Mouse (Mus musculus) neural tube, embryonic 10.5 days (tissue): Measurements from ENCODE around the gene Tmem213.

Experiments
- DNase-seq: peaks from one replicate; pipeline ENCODE4 v3.0.0-alpha.2; 2017; ENCODE audit warnings: low spot score; ENCODE audit errors: extremely low spot score

The Tmem213 gene

GRCm38 (mm10) chr6:38152305-38152704, 43.2 kb downstream of the Tmem213 start:
- no peak for DNase-seq

GRCm38 (mm10) chr6:38156204-38156603, 47.1 kb downstream of the Tmem213 start:
- DNase-seq, result no peak

- no peak for DNase-seq
Measured at GRCm38 (mm10) chr6:38157925-38158324, 48.9 kb downstream of the Tmem213 start.

GRCm38 (mm10) chr6:38159576-38159975, 50.5 kb downstream of the Tmem213 start:
- DNase-seq, result no peak

- peak; percentile 87 for DNase-seq
Measured at GRCm38 (mm10) chr6:38160102-38160501, 51.0 kb downstream of the Tmem213 start.

- DNase-seq, result no peak
Measured at GRCm38 (mm10) chr6:38160556-38160955, 51.5 kb downstream of the Tmem213 start.

GRCm38 (mm10) chr6:38162825-38163504, 53.9 kb downstream of the Tmem213 start:
- DNase-seq, result peak; percentile 37

GRCm38 (mm10) chr6:38164705-38165104, 55.6 kb downstream of the Tmem213 start:
- no peak for DNase-seq

- DNase-seq, result no peak
Measured at GRCm38 (mm10) chr6:38165385-38165784, 56.3 kb downstream of the Tmem213 start.
